Mouse (Mus musculus) neural tube, embryonic 11.5 days (tissue): Measurements from ENCODE around the gene Gdpd3. TPM values are rescaled to one million over a fixed set of nuclear protein-coding genes. Genes with fewer than 3 reads are reported as not detected.

Source experiments
- ATAC-seq: fragments of 200-750 bp; cut with Nextera tagmentation; 2 replicates; pipeline ENCODE4 v1.8.0; 2017; ENCODE audit warnings: moderate number of reproducible peaks, mild to moderate bottlenecking, moderate TSS enrichment, moderate library complexity; ENCODE audit not compliant: insufficient read depth, low FRiP score, low TSS enrichment
- DNase-seq: peaks from one replicate; pipeline ENCODE4 v3.0.0-alpha.2; 2015; ENCODE audit warnings: low spot score
- H3K27ac ChIP-seq: fragments of 300-500 bp; sonication (generic); 2 replicates; pipeline ENCODE4 v1.5.1; 2014; ENCODE audit warnings: low read depth, mild to moderate bottlenecking, low read length
- H3K27me3 ChIP-seq: fragments of 300-500 bp; sonication (generic); 2 replicates; pipeline ENCODE4 v1.6.1; 2014; ENCODE audit warnings: mild to moderate bottlenecking, low read length, mixed read lengths; ENCODE audit not compliant: control insufficient read depth, insufficient read depth
- H3K36me3 ChIP-seq: fragments of 300-500 bp; sonication (generic); 2 replicates; pipeline ENCODE4 v1.6.1; 2014; ENCODE audit warnings: mild to moderate bottlenecking, low read length, moderate library complexity, mixed read lengths; ENCODE audit not compliant: control insufficient read depth, insufficient read depth
- H3K4me1 ChIP-seq: fragments of 300-500 bp; sonication (generic); 2 replicates; pipeline ENCODE4 v1.6.1; 2014; ENCODE audit warnings: low read length, mixed read lengths; ENCODE audit not compliant: control insufficient read depth, insufficient read depth
- H3K4me2 ChIP-seq: fragments of 300-500 bp; sonication (generic); 2 replicates; pipeline ENCODE4 v1.6.1; 2014; ENCODE audit warnings: low read depth, mild to moderate bottlenecking, moderate library complexity
- H3K4me3 ChIP-seq: fragments of 300-500 bp; sonication (generic); 2 replicates; pipeline ENCODE4 v1.5.1; 2014; ENCODE audit warnings: low read depth, low read length
- H3K9ac ChIP-seq: fragments of 300-500 bp; sonication (generic); 2 replicates; pipeline ENCODE4 v1.6.1; 2014; ENCODE audit warnings: mild to moderate bottlenecking, low read length
- H3K9me3 ChIP-seq: fragments of 300-500 bp; sonication (generic); 2 replicates; pipeline ENCODE4 v1.6.1; 2016; ENCODE audit warnings: low read length; ENCODE audit not compliant: control insufficient read depth
- WGBS: fragments of 180-500 bp; shearing (Covaris S2); extraction: QIAGEN DNeasy Blood & Tissue Kit; methylation state at CpG from one replicate; pipeline ENCODE4 v1.1.7; 2014; 5-methylcytosine and 5-hydroxymethylcytosine counted together
- polyA plus RNA-seq: library from polyadenylated mRNA; unstranded; fragments of >200 nt; fragmentation: Nextera tagmentation; extraction: Ambion mirVana; gene quantifications from 2 replicates; pipeline ENCODE4 v1.2.1, GENCODE M21; 2014

Gdpd3 gene
- polyA plus RNA-seq, 1 experiment from 2014 or later, result 1.5 TPM

- no peaks in the 10 kb centered on the region for H3K27me3 ChIP-seq
- no peak overlapping the region for H3K4me3 ChIP-seq
- ATAC-seq (no peak), DNase-seq (no peak)
- peaks cover 7% of the 10 kb centered on the region; the same call in 1 of the 2 replicates for H3K4me1 ChIP-seq
- H3K9me3 ChIP-seq, result no peaks in the 10 kb centered on the region
- peaks cover 22% of the 10 kb centered on the region for H3K36me3 ChIP-seq
- no peak overlapping the region for H3K9ac ChIP-seq
- H3K27ac ChIP-seq, result no peak overlapping the region
- no peak overlapping the region for H3K4me2 ChIP-seq
- 93% methylated on average over 4 of the region's 4 CpGs for WGBS
Measured at GRCm38 (mm10) chr7:126789141-126789540, 23.0 kb downstream of the Gdpd3 start.

GRCm38 (mm10) chr7:126791851-126792720, 26.0 kb downstream of the Gdpd3 start, which contains the start of gene Ppp4c:
Gene Ppp4c (minus strand): TSS chr7:126792496.
- peaks cover 7% of the 10 kb centered on the region; the same call in 1 of the 2 replicates for H3K4me1 ChIP-seq
- peaks cover 22% of the 10 kb centered on the region for H3K36me3 ChIP-seq
- H3K9ac ChIP-seq, result peak within 1 kb of the TSS; percentile 92
- DNase-seq, result peak; percentile 100
- peak within 1 kb of the TSS; percentile 87 for H3K4me3 ChIP-seq
- peak within 1 kb of the TSS; percentile 89 for H3K27ac ChIP-seq
- no peaks in the 10 kb centered on the region for H3K27me3 ChIP-seq
- H3K9me3 ChIP-seq, result no peaks in the 10 kb centered on the region
- WGBS, result under 1% methylated on average over 73 of the region's 83 CpGs
- peak within 1 kb of the TSS; percentile 72 for H3K4me2 ChIP-seq
- ATAC-seq, result peak; percentile 93

DNA sequence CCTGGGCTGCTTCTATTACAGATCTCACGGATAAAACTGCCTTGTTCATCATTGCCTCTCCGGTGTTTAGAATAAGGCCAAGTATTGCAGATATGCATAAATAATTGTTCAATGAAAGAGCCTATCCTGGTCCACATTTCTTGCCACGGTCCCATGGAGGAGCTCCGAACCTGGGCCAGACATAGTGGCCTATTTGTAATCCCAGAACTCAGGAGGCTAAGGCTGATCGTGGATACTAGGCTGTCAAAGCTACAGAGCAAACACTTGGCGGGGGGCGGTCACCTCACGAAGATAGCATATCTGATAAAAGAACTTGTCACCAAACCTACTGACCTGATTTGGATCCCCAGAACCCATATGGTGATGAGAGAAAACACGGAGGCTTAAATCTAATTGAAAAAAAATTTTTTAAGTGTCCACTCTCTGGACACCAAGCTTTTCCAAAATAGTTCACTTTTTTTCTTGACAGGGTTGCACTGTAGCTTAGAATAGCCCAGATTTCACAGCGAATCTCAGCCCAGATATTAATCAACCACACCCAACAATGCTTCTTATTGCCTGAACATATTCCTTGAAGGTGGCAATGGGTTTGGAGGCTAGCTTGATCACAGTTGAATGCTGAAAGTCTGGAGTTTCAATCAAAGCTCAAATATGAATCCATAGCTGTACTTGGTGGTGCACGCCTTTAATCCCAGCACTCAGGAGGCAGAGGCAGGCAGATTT, 26.7 kb downstream of the Gdpd3 start:
- H3K4me1 ChIP-seq, result peaks cover 14% of the 10 kb centered on the region
- H3K4me2 ChIP-seq, result peak overlapping the region; percentile 59
- DNase-seq, result no peak
- no peaks in the 10 kb centered on the region for H3K27me3 ChIP-seq
- H3K9me3 ChIP-seq, result no peaks in the 10 kb centered on the region
- 0 out of 2 replicates have a peak, but pooled peaks have one; percentile 37 for ATAC-seq
- peak overlapping the region; percentile 87 for H3K4me3 ChIP-seq
- 28% methylated on average over 11 of the region's 11 CpGs for WGBS
- peak overlapping the region; percentile 27 for H3K9ac ChIP-seq
- H3K27ac ChIP-seq, result peak overlapping the region; percentile 89; the same call in 1 of the 2 replicates
- peaks cover 22% of the 10 kb centered on the region for H3K36me3 ChIP-seq

DNA sequence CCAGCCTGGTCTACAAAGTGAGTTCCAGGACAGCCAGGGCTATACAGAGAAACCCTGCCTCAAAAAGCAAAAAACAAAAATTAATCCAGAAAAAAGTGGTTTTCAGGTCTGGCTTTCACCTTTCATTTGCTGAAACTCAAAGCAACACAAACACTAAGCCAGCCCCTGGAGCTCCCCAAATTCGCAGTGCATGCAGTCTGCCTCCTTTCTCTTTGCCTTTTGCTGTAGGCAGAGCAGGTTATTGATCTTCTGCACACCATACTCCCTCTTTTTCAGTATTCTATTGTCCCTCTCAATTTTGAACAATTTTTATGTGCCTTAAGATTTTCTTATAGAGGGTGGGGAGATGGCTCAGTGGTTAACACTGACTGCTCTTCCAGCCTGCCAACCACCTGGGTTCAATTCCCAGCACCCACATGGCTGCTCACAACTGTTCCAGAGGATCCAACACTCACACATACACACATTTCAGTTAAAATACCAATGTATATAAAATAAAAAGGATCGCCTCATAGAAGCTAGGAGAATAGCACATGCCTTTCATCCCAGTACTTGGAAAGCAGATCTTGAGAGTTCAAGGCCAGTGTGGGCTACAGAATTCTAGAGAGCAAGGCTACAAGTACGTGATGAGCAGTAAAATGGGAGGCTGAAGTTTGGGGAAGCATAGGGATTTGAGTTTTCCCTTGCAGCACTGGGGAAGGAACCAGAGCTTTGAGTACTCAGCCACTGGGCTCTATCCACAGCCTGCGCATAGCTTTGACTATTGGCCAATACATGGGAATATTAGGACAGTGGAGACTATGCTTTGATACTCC, 27.5 kb downstream of the Gdpd3 start:
- ATAC-seq, result no peak
- Histone ChIP-seq H3K4me2 (no peak overlapping the region), H3K36me3 (peaks cover 19% of the 10 kb centered on the region), H3K4me3 (no peak overlapping the region), H3K9ac (no peak overlapping the region), H3K9me3 (no peaks in the 10 kb centered on the region), H3K4me1 (peaks cover 18% of the 10 kb centered on the region), H3K27ac (no peak overlapping the region), H3K27me3 (no peaks in the 10 kb centered on the region)
- 75% methylated on average over 4 of the region's 4 CpGs for WGBS
- DNase-seq, result no peak

GRCm38 (mm10) chr7:126794271-126794605, 28.1 kb downstream of the Gdpd3 start:
- H3K4me2 ChIP-seq, result no peak overlapping the region

DNA sequence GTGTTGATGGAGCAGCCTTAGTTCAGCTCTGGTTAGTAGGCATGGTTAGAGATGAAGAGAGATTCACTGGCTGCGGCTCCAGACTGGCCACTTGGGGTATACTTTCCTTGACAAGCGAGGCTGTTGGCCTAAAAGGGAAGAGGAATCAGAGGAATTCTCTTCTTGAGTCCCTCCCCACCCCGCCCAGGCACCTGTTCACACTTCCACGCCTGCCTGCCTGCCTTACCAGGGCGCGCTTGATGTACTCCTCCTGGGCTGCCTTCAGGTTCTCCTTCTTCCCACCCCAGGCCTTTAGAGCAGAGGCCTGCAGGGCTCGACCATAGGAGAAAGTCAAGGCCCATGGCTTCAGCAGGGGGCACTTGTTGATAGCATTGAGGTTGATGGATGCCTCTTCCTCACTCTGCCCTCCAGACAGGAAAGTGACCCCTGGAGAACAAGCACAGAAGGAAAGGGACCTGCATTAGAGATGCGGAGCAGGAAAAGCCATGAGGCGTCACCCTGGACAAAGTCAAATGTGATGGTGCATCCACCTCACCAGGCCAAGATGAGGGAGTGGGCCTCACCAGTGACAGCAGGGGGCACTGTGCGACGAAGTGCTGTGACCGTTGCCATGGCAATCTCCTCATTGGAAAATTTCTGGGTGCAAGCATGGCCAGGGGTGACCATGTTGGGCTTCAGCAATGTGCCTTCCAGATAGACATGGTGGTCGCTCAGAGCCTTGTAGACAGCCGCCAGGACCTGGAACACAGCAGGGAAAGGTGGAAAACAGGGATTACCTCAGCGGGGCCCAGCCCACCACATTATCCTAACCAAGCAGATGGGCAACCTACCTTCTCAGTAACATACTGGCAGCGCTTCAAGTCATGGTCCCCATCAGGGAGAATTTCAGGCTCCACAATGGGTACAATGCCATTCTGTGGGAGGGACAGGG, 29.5 kb downstream of the Gdpd3 start:
- 84% methylated on average over 16 of the region's 16 CpGs for WGBS
- Histone ChIP-seq H3K9ac (no peak overlapping the region), H3K4me3 (no peak overlapping the region), H3K9me3 (no peaks in the 10 kb centered on the region), H3K36me3 (peaks cover 13% of the 10 kb centered on the region), H3K27me3 (no peaks in the 10 kb centered on the region), H3K27ac (no peak overlapping the region), H3K4me2 (no peak overlapping the region), H3K4me1 (peaks cover 24% of the 10 kb centered on the region)
- ATAC-seq, result no peak
- DNase-seq, result no peak

More at GRCm38 (mm10) chr7:126794271-126794605, 28.1 kb downstream of the Gdpd3 start:
- ATAC-seq (no peak), DNase-seq (no peak)
- Histone ChIP-seq H3K27ac (no peak overlapping the region), H3K4me3 (no peak overlapping the region), H3K27me3 (no peaks in the 10 kb centered on the region), H3K9me3 (no peaks in the 10 kb centered on the region), H3K9ac (no peak overlapping the region), H3K36me3 (peaks cover 15% of the 10 kb centered on the region), H3K4me1 (peaks cover 18% of the 10 kb centered on the region)
- WGBS, result 77% methylated on average over 4 of the region's 4 CpGs

DNA sequence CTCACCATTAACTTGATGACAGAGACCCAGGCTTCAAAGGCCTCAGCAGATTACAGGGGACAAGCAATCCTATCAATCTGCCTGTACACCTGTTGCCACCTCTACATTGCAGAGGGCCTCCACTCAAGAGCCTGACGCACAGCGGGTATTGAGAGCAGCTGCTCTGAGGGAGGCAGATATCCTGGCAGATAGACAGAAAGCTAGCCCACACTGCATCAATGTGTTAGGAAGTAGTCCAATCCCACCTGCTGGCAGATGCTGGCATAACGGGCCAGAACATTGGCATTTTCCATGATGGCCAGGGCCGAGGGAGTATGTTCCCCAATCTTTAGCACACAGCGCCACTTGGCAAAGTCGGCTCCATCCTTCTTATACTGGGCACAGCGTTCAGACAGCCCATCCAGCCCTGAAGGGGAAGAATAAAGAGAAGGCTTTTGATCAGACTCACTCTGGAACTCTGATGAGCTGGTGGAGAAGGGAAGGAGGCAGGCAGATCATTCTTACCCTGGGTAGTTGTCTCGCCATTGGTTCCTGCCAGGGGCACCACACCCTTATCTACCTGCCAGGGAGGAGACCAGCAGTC, 30.3 kb downstream of the Gdpd3 start:
- H3K4me2 ChIP-seq, result no peak overlapping the region
- DNase-seq (no peak), ATAC-seq (no peak)
- no peaks in the 10 kb centered on the region for H3K27me3 ChIP-seq
- peaks cover 13% of the 10 kb centered on the region for H3K36me3 ChIP-seq
- WGBS, result 81% methylated on average over 8 of the region's 8 CpGs
- no peak overlapping the region for H3K9ac ChIP-seq
- no peak overlapping the region for H3K27ac ChIP-seq
- peaks cover 22% of the 10 kb centered on the region for H3K4me1 ChIP-seq
- no peak overlapping the region for H3K4me3 ChIP-seq
- no peaks in the 10 kb centered on the region for H3K9me3 ChIP-seq
